Mouse (Mus musculus) ES-E14 (cell line): ENCODE data around the gene BC030499. TPM values are rescaled to one million over a fixed set of nuclear protein-coding genes. Genes with fewer than 3 reads are reported as not detected.
A peak's percentile ranks its signal among the peaks of the same experiment; 100 is the strongest.

Source experiments
- DNase-seq: peaks from one replicate; pipeline ENCODE4 v3.0.0-alpha.2; 2013; ENCODE audit warnings: low read depth, low spot score
- H3K27ac ChIP-seq: 2 replicates; pipeline ENCODE4 v1.5.1; 2012; ENCODE audit warnings: low read depth, mild to moderate bottlenecking, low read length, moderate library complexity, mixed read lengths; ENCODE audit not compliant: poor library complexity, insufficient read depth, severe bottlenecking
- H3K36me3 ChIP-seq: 2 replicates; pipeline ENCODE4 v1.6.1; 2012; ENCODE audit warnings: mild to moderate bottlenecking, low read length, moderate library complexity, mixed read lengths; ENCODE audit not compliant: control insufficient read depth, poor library complexity, insufficient read depth, severe bottlenecking
- H3K4me1 ChIP-seq, 2 experiments: fragments of 150-350 bp in 1 of 2; sonication (generic) in 1 of 2; 2 replicates each; pipeline ENCODE4 v1.6.1; 2012; ENCODE audit warnings: low read length in 2 of 2, mild to moderate bottlenecking in 1 of 2, mixed read lengths in 1 of 2; ENCODE audit not compliant: control insufficient read depth in 2 of 2, insufficient read depth in 2 of 2, poor library complexity in 1 of 2
- H3K4me3 ChIP-seq, 2 experiments: fragments of 150-350 bp in 1 of 2; sonication (generic) in 1 of 2; 2 replicates each; pipeline ENCODE4 v1.5.1; 2012; ENCODE audit warnings: low read length in 2 of 2, low read depth in 1 of 2, mild to moderate bottlenecking in 1 of 2, mixed read lengths in 1 of 2; ENCODE audit not compliant: insufficient read depth in 1 of 2, poor library complexity in 1 of 2, severe bottlenecking in 1 of 2
- H3K9ac ChIP-seq: 2 replicates; pipeline ENCODE4 v1.6.1; 2012; ENCODE audit warnings: low read depth, mild to moderate bottlenecking, low read length, mixed read lengths; ENCODE audit not compliant: poor library complexity, insufficient read depth, severe bottlenecking
- H3K9me3 ChIP-seq: fragments of 150-350 bp; sonication (generic); 2 replicates; pipeline ENCODE4 v1.6.1; 2012; ENCODE audit warnings: low read depth, mild to moderate bottlenecking, low read length; ENCODE audit not compliant: control insufficient read depth, insufficient read depth
- CHD2 ChIP-seq: IDR thresholded peaks from 2 replicates; pipeline ENCODE4 v1.6.1; 2014; ENCODE audit warnings: mild to moderate bottlenecking, low read depth, low read length, inconsistent platforms
- HCFC1 ChIP-seq: IDR thresholded peaks from 2 replicates; pipeline ENCODE4 v1.6.1; 2012; ENCODE audit warnings: low read length, inconsistent platforms, borderline replicate concordance; ENCODE audit not compliant: insufficient read depth
- MAFK ChIP-seq: IDR thresholded peaks from 2 replicates; pipeline ENCODE4 v1.6.1; 2014; ENCODE audit warnings: mild to moderate bottlenecking, low read depth, low read length, inconsistent platforms; ENCODE audit not compliant: insufficient read depth
- ZC3H11A ChIP-seq: IDR thresholded peaks from 2 replicates; pipeline ENCODE4 v1.6.1; 2012; ENCODE audit warnings: low read depth, mild to moderate bottlenecking, inconsistent platforms, low read length, borderline replicate concordance
- ZNF384 ChIP-seq: IDR thresholded peaks from 2 replicates; pipeline ENCODE4 v1.6.1; 2012; ENCODE audit warnings: low read depth, low read length, inconsistent platforms
- in situ Hi-C, 2 experiments: fragments of 600-800 bp; cut with MboI; formaldehyde crosslinking; loops; one replicate each; pipeline ENCODE4 v1.15.1; 2025; ENCODE audit warnings: low sequenced_read_pairs in 2 of 2, inconsistent platforms in 1 of 2; ENCODE audit not compliant: unreplicated experiment in 2 of 2
- total RNA-seq: library from RNA; depleted of rRNA; stranded (reverse); fragments of 300-350 nt; gene quantifications from 2 replicates; pipeline ENCODE4 v1.2.3, GENCODE M21; 2012

The BC030499 gene
- total RNA-seq, 1 experiment, result 2.0 TPM

DNA sequence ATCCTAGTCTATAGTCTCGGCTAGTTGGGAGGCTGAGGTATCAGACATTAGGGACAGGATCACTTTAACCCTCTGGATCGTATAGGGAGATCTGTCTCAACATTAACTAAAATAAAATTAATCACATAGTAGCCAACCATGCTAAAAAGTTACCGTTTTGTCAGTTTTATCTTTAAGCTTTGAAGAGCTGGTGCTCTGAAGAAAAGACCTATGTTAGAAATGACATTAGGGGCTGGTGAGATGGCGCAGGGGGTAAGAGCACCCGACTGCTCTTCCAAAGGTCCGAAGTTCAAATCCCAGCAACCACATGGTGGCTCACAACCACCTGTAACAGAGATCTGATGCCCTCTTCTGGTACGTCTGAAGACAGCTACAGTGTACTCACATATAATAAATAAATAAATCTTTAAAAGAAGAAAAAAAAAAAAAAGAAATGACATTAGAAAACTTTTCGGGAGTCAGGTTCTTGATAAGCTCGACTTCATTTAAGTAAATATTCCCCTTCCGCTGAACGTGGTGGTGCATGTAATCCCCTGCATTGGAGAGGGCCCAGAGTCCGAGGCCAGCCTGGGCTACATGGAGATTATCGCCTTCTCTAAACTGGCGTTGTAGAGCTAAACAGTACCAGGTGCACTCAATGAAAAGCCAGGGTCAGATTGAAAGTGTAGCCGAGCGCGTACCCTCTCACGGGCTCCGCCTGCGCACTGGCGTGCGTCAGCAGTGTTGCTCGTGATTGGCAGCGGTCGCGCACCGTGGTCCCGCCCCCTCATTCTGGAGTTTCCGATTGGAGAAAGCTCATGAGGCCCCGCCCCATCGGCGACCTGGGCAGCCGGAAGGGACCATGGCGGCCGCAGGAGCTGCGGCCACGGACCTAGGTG is 37.2 kb downstream of the BC030499 start, which contains the start of gene Pigs:
Gene Pigs, plus strand, starts transcription at position 782 of the 878 bp plus-strand sequence.
- H3K9me3 ChIP-seq, result no peaks in the 10 kb centered on the region
- peaks cover 9% of the 10 kb centered on the region; the same call in 1 of the 2 replicates for H3K36me3 ChIP-seq
- no peak within 1 kb of the TSS for H3K27ac ChIP-seq
- H3K4me3 ChIP-seq, result peak within 1 kb of the TSS; percentile 72 to 97
- DNase-seq, result peak; percentile 95
- TF ChIP-seq HCFC1 (no peak), CHD2 (peak; percentile 57; the same call in 1 of the 2 replicates), MAFK (no peak), ZC3H11A (no peak), ZNF384 (0 out of 2 replicates have a peak, but pooled peaks have one; percentile 9)
- in situ Hi-C loops, result no loop called here
- H3K4me1 ChIP-seq, result peaks cover 0 to 2% of the 10 kb centered on the region in 2 experiments; a peak in 2 of 4 replicates
- peak within 1 kb of the TSS; percentile 75 for H3K9ac ChIP-seq

DNA sequence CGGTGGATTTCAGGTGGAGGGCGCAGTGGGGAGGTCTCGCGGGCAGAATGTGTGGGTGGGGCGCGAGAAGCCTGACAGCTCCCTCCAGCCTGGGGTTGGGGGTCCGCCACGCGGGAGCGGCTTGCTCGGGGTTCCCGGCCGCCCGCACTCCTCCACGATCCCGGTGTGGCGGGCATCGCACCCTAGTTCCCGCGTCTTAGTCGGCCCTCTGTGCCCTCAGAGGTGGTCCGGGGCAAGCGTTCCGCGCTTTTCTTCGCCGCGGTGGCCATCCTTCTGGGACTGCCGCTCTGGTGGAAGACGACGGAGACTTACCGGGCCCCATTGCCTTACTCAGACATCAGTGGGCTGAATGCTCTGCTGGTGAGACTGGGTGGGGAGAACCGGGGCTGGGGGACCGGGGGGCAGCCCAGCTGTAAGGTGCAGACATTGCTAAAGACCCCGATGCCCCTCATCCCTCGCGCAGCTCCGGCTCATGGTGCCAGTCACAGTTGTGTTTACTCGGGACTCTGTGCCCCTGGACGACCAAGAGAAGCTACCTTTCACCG is 37.9 kb downstream of the BC030499 start:
- DNase-seq, result no peak
- TF ChIP-seq HCFC1, result no peak
- no peak for TF ChIP-seq ZNF384
- no peak for TF ChIP-seq CHD2
- no peak for TF ChIP-seq MAFK
- TF ChIP-seq ZC3H11A, result no peak

DNA sequence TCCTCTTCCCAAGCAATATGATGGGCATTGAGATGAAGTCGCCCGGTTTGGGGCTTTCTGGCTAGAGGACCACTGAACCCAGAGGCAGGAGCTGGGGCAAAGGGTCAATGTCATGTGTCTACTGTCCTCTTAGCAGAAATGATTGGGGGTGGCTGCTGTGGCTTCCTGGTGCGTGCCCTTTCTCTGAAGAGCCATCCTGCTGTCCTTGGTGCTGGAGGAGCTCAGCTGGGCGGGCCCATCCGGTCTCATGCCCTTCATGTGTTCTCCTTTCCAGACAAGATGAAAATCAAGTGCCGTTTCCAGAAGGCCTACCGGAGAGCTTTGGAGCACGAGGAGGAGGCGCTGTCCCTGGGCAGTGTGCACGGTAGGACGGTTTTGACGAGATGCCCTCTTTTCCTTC is 42.0 kb downstream of the BC030499 start:
- H3K4me3 ChIP-seq, result no peak overlapping the region
- peaks cover 2% of the 10 kb centered on the region in 2 experiments; a peak in 2 of 4 replicates for H3K4me1 ChIP-seq
- DNase-seq, result no peak
- in situ Hi-C loops, result no loop called here
- H3K36me3 ChIP-seq, result peaks cover 22% of the 10 kb centered on the region
- no peak overlapping the region for H3K27ac ChIP-seq
- H3K9ac ChIP-seq, result no peak overlapping the region
- no peaks in the 10 kb centered on the region for H3K9me3 ChIP-seq
- TF ChIP-seq MAFK, result no peak
- no peak for TF ChIP-seq CHD2
- TF ChIP-seq ZC3H11A, result no peak
- TF ChIP-seq ZNF384, result no peak
- TF ChIP-seq HCFC1, result no peak

More for the DNA sequence above, 37.9 kb downstream of the BC030499 start:
- peaks cover 0 to 2% of the 10 kb centered on the region in 2 experiments; a peak in 2 of 4 replicates for H3K4me1 ChIP-seq
- in situ Hi-C loops, result no loop called here
- H3K9ac ChIP-seq, result peak overlapping the region; percentile 75
- peak overlapping the region; percentile 72 to 97 for H3K4me3 ChIP-seq
- no peak overlapping the region for H3K27ac ChIP-seq
- H3K9me3 ChIP-seq, result no peaks in the 10 kb centered on the region
- H3K36me3 ChIP-seq, result peaks cover 13% of the 10 kb centered on the region; the same call in 1 of the 2 replicates

DNA sequence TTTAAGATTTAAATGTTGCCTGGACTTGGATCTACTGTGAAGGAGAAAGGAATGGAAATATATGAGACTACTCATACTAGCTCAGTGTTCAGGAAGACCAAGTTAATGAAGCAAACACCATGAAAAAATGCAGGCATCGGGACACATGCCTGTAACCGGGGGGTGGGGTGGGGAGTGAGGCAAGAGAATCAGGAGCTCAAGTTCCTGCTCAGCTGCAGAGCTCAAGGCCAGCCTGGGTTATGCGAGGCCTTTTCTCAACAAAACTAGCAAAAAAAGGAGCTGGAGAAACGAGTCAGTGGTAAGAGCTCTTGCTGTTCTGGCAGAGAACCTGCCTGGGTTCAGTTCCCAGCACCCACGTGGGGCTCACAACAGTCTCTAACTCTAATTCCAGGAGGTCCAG is 43.4 kb downstream of the BC030499 start:
- Histone ChIP-seq H3K27ac (no peak overlapping the region), H3K9me3 (no peaks in the 10 kb centered on the region), H3K4me1 (peaks cover 2% of the 10 kb centered on the region in 2 experiments; a peak in 2 of 4 replicates), H3K36me3 (peaks cover 25% of the 10 kb centered on the region), H3K4me3 (no peak overlapping the region), H3K9ac (no peak overlapping the region)
- DNase-seq, result no peak
- no peak for TF ChIP-seq ZNF384
- TF ChIP-seq HCFC1, result no peak
- no peak for TF ChIP-seq CHD2
- no peak for TF ChIP-seq MAFK
- no peak for TF ChIP-seq ZC3H11A
- in situ Hi-C loops, result no loop called here
